Mouse (Mus musculus) urinary bladder, postnatal 25 days (tissue): ENCODE results near the gene Rtn3.
"Not testable (repeated sequence)": the region's sequence is repeated elsewhere in the genome, so short reads cannot be mapped to it uniquely, and the experiment has no call there.

Experiments
- DNase-seq: peaks from one replicate; pipeline ENCODE4 v3.0.0; 2022; ENCODE audit warnings: low spot score

The Rtn3 gene

GRCm38 (mm10) chr19:7421602-7422591 is 61.2 kb downstream of the Rtn3 start:
- DNase-seq: no peak

GRCm38 (mm10) chr19:7420841-7421601 is 62.1 kb downstream of the Rtn3 start:
- DNase-seq: no peak

GRCm38 (mm10) chr19:7420108-7420507 is 63.0 kb downstream of the Rtn3 start:
- DNase-seq: no peak

- no peak for DNase-seq
Observed at GRCm38 (mm10) chr19:7419134-7419533, 63.9 kb downstream of the Rtn3 start.

- DNase-seq: peak; percentile 80
Observed at GRCm38 (mm10) chr19:7417911-7418849, 64.9 kb downstream of the Rtn3 start.

GRCm38 (mm10) chr19:7416834-7417735 is 66.0 kb downstream of the Rtn3 start, which contains the start of gene 2700081O15Rik:
TSS of gene 2700081O15Rik (plus strand) at chr19:7417625.
- DNase-seq: peak; percentile 62

GRCm38 (mm10) chr19:7415916-7416833 is 66.9 kb downstream of the Rtn3 start:
- DNase-seq: no peak

- DNase-seq: no peak
Observed at GRCm38 (mm10) chr19:7412361-7412760, 70.7 kb downstream of the Rtn3 start.

GRCm38 (mm10) chr19:7404623-7405229 is 78.4 kb downstream of the Rtn3 start:
- DNase-seq: no peak

GRCm38 (mm10) chr19:7400635-7401034 is 82.4 kb downstream of the Rtn3 start:
- DNase-seq: no peak

- not testable (repeated sequence) for DNase-seq
Observed at GRCm38 (mm10) chr19:7398898-7399297, 84.2 kb downstream of the Rtn3 start.

- DNase-seq: not testable (repeated sequence)
Observed at GRCm38 (mm10) chr19:7396867-7397826, 85.9 kb downstream of the Rtn3 start.

- DNase-seq: no peak
Observed at GRCm38 (mm10) chr19:7388488-7388887, 94.6 kb downstream of the Rtn3 start.

- DNase-seq: no peak
Observed at GRCm38 (mm10) chr19:7386042-7386441, 97.0 kb downstream of the Rtn3 start.

- peak; percentile 98 for DNase-seq
Observed at GRCm38 (mm10) chr19:7382903-7383865, 99.9 kb downstream of the Rtn3 start, which contains the start of gene Spindoc. TSS of gene Spindoc (minus strand) at chr19:7382994.

GRCm38 (mm10) chr19:7382248-7382902 is 100.7 kb downstream of the Rtn3 start:
- DNase-seq: peak; percentile 59
